Mouse (Mus musculus) CH12.LX (cell line): ENCODE results near the gene Tmem184a.

ENCODE experiments used
- CHD2 ChIP-seq: IDR thresholded peaks from 2 replicates; pipeline ENCODE4 v1.6.1; 2011; ENCODE audit warnings: low read length, improper control_type of control experiment
- CTCF ChIP-seq, 2 experiments: IDR thresholded peaks in 1 of 2; conservative IDR thresholded peaks in 1 of 2; 2 replicates each; pipeline ENCODE4 v1.5.1; 2011 to 2012; ENCODE audit warnings: low read depth in 2 of 2, low read length in 2 of 2, improper control_type of control experiment in 1 of 2, inconsistent platforms in 1 of 2, mild to moderate bottlenecking in 1 of 2, moderate library complexity in 1 of 2
- GABPA ChIP-seq: IDR thresholded peaks from 2 replicates; pipeline ENCODE4 v1.6.1; 2012; ENCODE audit warnings: low read depth, low read length, improper control_type of control experiment, inconsistent platforms; ENCODE audit not compliant: insufficient replicate concordance
- MXI1 ChIP-seq: IDR thresholded peaks from 2 replicates; pipeline ENCODE4 v1.6.1; 2011; ENCODE audit warnings: mild to moderate bottlenecking, low read depth, low read length, improper control_type of control experiment
- POLR2A ChIP-seq: IDR thresholded peaks from 2 replicates; pipeline ENCODE4 v1.6.1; 2011; ENCODE audit warnings: low read depth, mild to moderate bottlenecking, improper control_type of control experiment, low read length
- RCOR1 ChIP-seq: conservative IDR thresholded peaks from 2 replicates; pipeline ENCODE4 v1.6.1; 2012; ENCODE audit warnings: low read depth, mild to moderate bottlenecking, inconsistent platforms, low read length, improper control_type of control experiment
- SIN3A ChIP-seq: IDR thresholded peaks from 2 replicates; pipeline ENCODE4 v1.6.1; 2012; ENCODE audit warnings: low read length, improper control_type of control experiment, inconsistent platforms
- TCF12 ChIP-seq: IDR thresholded peaks from 2 replicates; pipeline ENCODE4 v1.6.1; 2014; ENCODE audit warnings: low read depth, mild to moderate bottlenecking, inconsistent platforms, low read length, improper control_type of control experiment
- ZC3H11A ChIP-seq: IDR thresholded peaks from 2 replicates; pipeline ENCODE4 v1.6.1; 2012; ENCODE audit warnings: low read depth, mild to moderate bottlenecking, inconsistent platforms, low read length, improper control_type of control experiment

DNA sequence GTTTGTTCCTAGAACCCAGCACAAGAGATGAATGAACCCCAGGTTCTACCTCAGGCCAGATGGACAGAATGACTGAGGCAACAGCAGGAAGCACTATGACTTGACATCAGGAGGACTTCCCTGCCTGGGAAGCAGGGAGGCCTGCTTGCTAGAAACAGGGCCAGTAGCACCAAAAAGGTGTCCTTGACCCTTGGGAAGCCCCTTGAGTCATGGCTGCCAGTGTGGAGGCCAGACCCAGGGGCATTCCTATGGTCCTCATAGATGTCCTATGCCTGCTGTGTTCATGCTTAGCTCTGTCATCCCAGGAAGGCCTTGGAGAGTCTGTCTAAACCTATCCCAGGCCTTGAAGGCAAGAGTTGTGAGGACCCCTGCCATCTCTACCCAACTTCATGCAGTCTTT lies 3.3 kb downstream of the Tmem184a start:
- TF ChIP-seq RCOR1: no peak
- TF ChIP-seq GABPA: no peak
- TF ChIP-seq CHD2: no peak
- TF ChIP-seq ZC3H11A: no peak
- no peak for TF ChIP-seq POLR2A
- no peak for TF ChIP-seq SIN3A
- TF ChIP-seq CTCF (conservative IDR thresholded peaks at IDR 0.05 in 1 of 2, IDR thresholded peaks at IDR 0.05 in 1 of 2; ENCODE audit: low read depth in 2 of 2, low read length in 2 of 2): no peak
- TF ChIP-seq MXI1: no peak
- TF ChIP-seq TCF12: no peak
